Mouse (Mus musculus): ENCODE results near the gene Snph. TPM values are rescaled to one million over a fixed set of nuclear protein-coding genes. Genes with fewer than 3 reads are reported as not detected.

Snph gene
- total and polyA plus RNA-seq, 3 experiments = not detected

DNA sequence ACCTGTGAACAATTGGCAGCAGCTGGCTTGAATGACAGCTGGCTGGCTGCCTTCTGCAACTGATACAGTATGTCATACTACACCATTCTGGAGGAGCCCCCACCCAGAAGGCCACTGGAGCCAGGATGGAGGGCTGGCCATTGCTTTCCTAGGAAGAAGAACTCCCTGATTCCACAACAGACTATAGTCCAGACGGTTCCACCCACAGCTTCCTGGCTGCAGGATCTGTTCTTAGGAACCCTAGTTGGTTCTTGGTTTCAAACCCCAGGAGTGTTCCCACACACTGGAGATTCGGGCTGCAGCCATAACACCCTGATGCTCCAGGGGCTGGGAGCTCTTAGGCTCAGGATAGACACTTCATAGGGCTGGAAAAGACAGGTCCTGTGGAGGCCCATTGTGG, 34.3 kb downstream of the Snph start:
- H3K4me3 ChIP-seq (replicated peaks in 1 of 3; ENCODE audit: low read depth in 2 of 3, low read length in 2 of 3, poor library complexity in 1 of 3) = no peak overlapping the region
- no peaks in the 10 kb centered on the region for H3K79me2 ChIP-seq (replicated peaks; ENCODE audit: control insufficient read depth, extremely low read depth, insufficient read depth, poor library complexity, severe bottlenecking)
- peaks cover 95% of the 10 kb centered on the region for H3K27me3 ChIP-seq (replicated peaks)
- H3K4me2 ChIP-seq (ENCODE audit: insufficient read depth, low read depth, poor library complexity, severe bottlenecking) = no peak overlapping the region
- TF ChIP-seq RAD21 (IDR thresholded peaks at IDR 0.05; ENCODE audit: low read depth, low read length) (no peak), SIN3A (IDR thresholded peaks at IDR 0.05; ENCODE audit: low read length) (no peak), TCF12 (IDR thresholded peaks at IDR 0.05; ENCODE audit: low read depth, low read length) (no peak), NRF1 (IDR thresholded peaks at IDR 0.05; ENCODE audit: low read depth, low read length) (no peak), EP300 (IDR thresholded peaks at IDR 0.05; ENCODE audit: low read length) (no peak), USF1 (IDR thresholded peaks at IDR 0.05; ENCODE audit: low read depth, low read length) (no peak), USF2 (conservative IDR thresholded peaks at IDR 0.05; ENCODE audit: low read depth, low read length) (no peak), MEF2A (IDR thresholded peaks at IDR 0.05; ENCODE audit: borderline replicate concordance, low read depth, low read length) (no peak), HCFC1 (IDR thresholded peaks at IDR 0.05; ENCODE audit: low read depth, low read length) (no peak), POLR2A (IDR thresholded peaks at IDR 0.05; ENCODE audit: low read depth, low read length) (no peak), CHD2 (IDR thresholded peaks at IDR 0.05; ENCODE audit: low read length) (no peak), JUND (conservative IDR thresholded peaks at IDR 0.05; ENCODE audit: low read depth, low read length) (no peak), MAX (IDR thresholded peaks at IDR 0.05; ENCODE audit: low read length) (no peak), GABPA (IDR thresholded peaks at IDR 0.05; ENCODE audit: insufficient replicate concordance, low read depth, low read length) (no peak)
- in situ Hi-C loops (cut with MboI; ENCODE audit: low pct_ligation_motif_present, low pct_unique_long_range_greater_than_20kb, low sequenced_read_pairs) (loop anchor here (25.0 kb wide), 1 partner anchor 264 kb away; no protein-coding TSS in a partner anchor), dilution Hi-C loops (cut with MboI; ENCODE audit: extremely low pct_ligation_motif_present, extremely low pct_unique_long_range_greater_than_20kb, low sequenced_read_pairs) (no loop called here)
- H3K9me3 ChIP-seq (replicated peaks; ENCODE audit: low read length) = no peaks in the 10 kb centered on the region
- no peak overlapping the region for H3K27ac ChIP-seq (ENCODE audit: insufficient read depth, low read depth)
- no peaks in the 10 kb centered on the region for H3K4me1 ChIP-seq (ENCODE audit: control insufficient read depth in 1 of 2, insufficient read depth in 2 of 2)
- H3K36me3 ChIP-seq (replicated peaks in 1 of 2; ENCODE audit: control insufficient read depth in 1 of 2, insufficient read depth in 1 of 2, low read length in 1 of 2) = no peaks in the 10 kb centered on the region
- no peak for DNase-seq (ENCODE audit: extremely low read depth)
- H3K9ac ChIP-seq (ENCODE audit: insufficient read depth, low read depth) = no peak overlapping the region

DNA sequence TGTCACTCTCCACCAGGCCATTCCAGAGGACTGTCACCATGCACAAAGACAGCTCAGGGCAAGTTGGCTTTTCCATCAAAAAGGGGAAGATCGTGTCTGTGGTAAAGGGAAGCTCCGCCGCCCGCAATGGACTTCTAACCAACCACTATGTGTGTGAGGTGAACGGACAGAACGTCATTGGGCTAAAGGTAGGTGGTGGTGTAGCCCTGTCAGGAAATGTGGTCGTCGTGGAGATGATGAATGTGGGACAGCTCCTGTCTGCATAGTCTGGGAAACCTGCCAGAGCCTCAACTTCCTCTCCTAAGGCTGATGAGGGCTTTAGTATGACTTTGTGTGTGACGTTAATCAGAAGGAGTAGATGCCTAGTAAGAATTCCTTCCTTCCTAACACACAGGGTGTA, 45.1 kb downstream of the Snph start:
- Histone ChIP-seq H3K4me3 (replicated peaks in 1 of 3; ENCODE audit: low read depth in 2 of 3, low read length in 2 of 3, poor library complexity in 1 of 3) (no peak overlapping the region), H3K4me1 (ENCODE audit: control insufficient read depth in 1 of 2, insufficient read depth in 2 of 2) (no peaks in the 10 kb centered on the region), H3K9ac (ENCODE audit: insufficient read depth, low read depth) (no peak overlapping the region), H3K4me2 (ENCODE audit: insufficient read depth, low read depth, poor library complexity, severe bottlenecking) (no peak overlapping the region), H3K9me3 (replicated peaks; ENCODE audit: low read length) (no peaks in the 10 kb centered on the region), H3K27ac (ENCODE audit: insufficient read depth, low read depth) (no peak overlapping the region), H3K27me3 (replicated peaks) (no peaks in the 10 kb centered on the region), H3K79me2 (replicated peaks; ENCODE audit: control insufficient read depth, extremely low read depth, insufficient read depth, poor library complexity, severe bottlenecking) (no peaks in the 10 kb centered on the region), H3K36me3 (replicated peaks in 1 of 2; ENCODE audit: control insufficient read depth in 1 of 2, insufficient read depth in 1 of 2, low read length in 1 of 2) (peaks cover 0 to 4% of the 10 kb centered on the region in 2 experiments)
- in situ Hi-C loops (cut with MboI; ENCODE audit: low pct_ligation_motif_present, low pct_unique_long_range_greater_than_20kb, low sequenced_read_pairs) = loop anchor here (25.0 kb wide), 1 partner anchor 275 kb away; no protein-coding TSS in a partner anchor
- DNase-seq (ENCODE audit: extremely low read depth) = no peak
- TF ChIP-seq USF2 (conservative IDR thresholded peaks at IDR 0.05; ENCODE audit: low read depth, low read length) (no peak), MYC (IDR thresholded peaks at IDR 0.05; ENCODE audit: low read depth, low read length) (no peak), EP300 (IDR thresholded peaks at IDR 0.05; ENCODE audit: low read length) (no peak), POLR2A (IDR thresholded peaks at IDR 0.05; ENCODE audit: low read depth, low read length) (no peak), RCOR1 (conservative IDR thresholded peaks at IDR 0.05; ENCODE audit: low read depth, low read length) (no peak), ETS1 (conservative IDR thresholded peaks at IDR 0.05; ENCODE audit: low read depth, low read length) (no peak)
- dilution Hi-C loops (cut with MboI; ENCODE audit: extremely low pct_ligation_motif_present, extremely low pct_unique_long_range_greater_than_20kb, low sequenced_read_pairs) = no loop called here

Data from CH12.LX (cell line).